Mouse (Mus musculus) olfactory bulb, adult 2 months (tissue): ENCODE measurements around the gene Atp2b4. TPM values are rescaled to one million over a fixed set of nuclear protein-coding genes. Genes with fewer than 3 reads are reported as not detected.

Source experiments
- H3K27ac ChIP-seq: fragments of 200-500 bp; 2 replicates; pipeline ENCODE4 v1.5.1; 2012; ENCODE audit warnings: low read depth, low read length; ENCODE audit not compliant: insufficient read depth
- H3K4me1 ChIP-seq: fragments of 200-500 bp; 2 replicates; pipeline ENCODE4 v1.6.1; 2012; ENCODE audit warnings: low read length; ENCODE audit not compliant: control insufficient read depth, insufficient read depth
- H3K4me3 ChIP-seq: fragments of 200-500 bp; 2 replicates; pipeline ENCODE4 v1.5.1; 2012; ENCODE audit warnings: mild to moderate bottlenecking, low read depth, low read length, moderate library complexity; ENCODE audit not compliant: insufficient read depth
- CTCF ChIP-seq: fragments of 200-500 bp; IDR thresholded peaks from 2 replicates; pipeline ENCODE4 v1.5.1; 2012; ENCODE audit warnings: low read depth, mild to moderate bottlenecking, low read length, moderate library complexity; ENCODE audit not compliant: insufficient read depth
- POLR2A ChIP-seq: fragments of 200-500 bp; IDR thresholded peaks from 2 replicates; pipeline ENCODE4 v1.6.1; 2012; ENCODE audit warnings: mild to moderate bottlenecking, low read depth, low read length, moderate library complexity; ENCODE audit not compliant: insufficient read depth
- WGBS: fragments of 180-500 bp; shearing (Covaris S2); methylation state at CpG from one replicate; pipeline ENCODE4 v1.1.7; 2018; 5-methylcytosine and 5-hydroxymethylcytosine counted together
- polyA plus RNA-seq: library from polyadenylated mRNA; stranded (reverse); fragments of >200 nt; gene quantifications from 2 replicates; pipeline ENCODE4 v1.2.4, GENCODE M21; 2012; ENCODE audit warnings: low replicate concordance; ENCODE audit not compliant: missing spikeins, insufficient read depth, insufficient read length

Atp2b4 gene
- polyA plus RNA-seq, 1 experiment, result not detected

GRCm38 (mm10) chr1:133662941-133663340, 137.9 kb downstream of the Atp2b4 start:
- TF ChIP-seq CTCF, result no peak
- TF ChIP-seq POLR2A, result no peak
- WGBS, result 98% methylated on average over 7 of the region's 7 CpGs
- Histone ChIP-seq H3K4me3 (no peak overlapping the region), H3K27ac (no peak overlapping the region), H3K4me1 (peaks cover 2% of the 10 kb centered on the region)

GRCm38 (mm10) chr1:133661203-133661933, 139.5 kb downstream of the Atp2b4 start, which contains the start of gene Gm38394:
TSS of gene Gm38394 (minus strand) at chr1:133661318.
- H3K4me3 ChIP-seq, result peak within 1 kb of the TSS; percentile 74
- TF ChIP-seq POLR2A (peak; percentile 82), CTCF (no peak)
- 2% methylated on average over 26 of the region's 26 CpGs for WGBS

GRCm38 (mm10) chr1:133660466-133661202, 140.2 kb downstream of the Atp2b4 start, which contains the start of gene Zbed6:
TSS of gene Zbed6 (minus strand) at chr1:133660885.
- peaks cover 4% of the 10 kb centered on the region for H3K4me1 ChIP-seq
- WGBS, result 1% methylated on average over 41 of the region's 41 CpGs
- peak within 1 kb of the TSS; percentile 87 for H3K27ac ChIP-seq
- H3K4me3 ChIP-seq, result peak within 1 kb of the TSS; percentile 74
- TF ChIP-seq CTCF, result no peak
- TF ChIP-seq POLR2A, result no peak

More at GRCm38 (mm10) chr1:133661203-133661933, 139.5 kb downstream of the Atp2b4 start, which contains the start of gene Gm38394:
- Histone ChIP-seq H3K4me1 (peaks cover 4% of the 10 kb centered on the region), H3K27ac (peak within 1 kb of the TSS; percentile 87)

GRCm38 (mm10) chr1:133658878-133659277, 142.0 kb downstream of the Atp2b4 start:
- no peak overlapping the region for H3K27ac ChIP-seq
- H3K4me3 ChIP-seq, result no peak overlapping the region
- peaks cover 7% of the 10 kb centered on the region for H3K4me1 ChIP-seq
- WGBS, result 75% methylated on average over 3 of the region's 3 CpGs
- no peak for TF ChIP-seq POLR2A
- TF ChIP-seq CTCF, result no peak

GRCm38 (mm10) chr1:133656811-133657210, 144.0 kb downstream of the Atp2b4 start:
- Histone ChIP-seq H3K4me3 (no peak overlapping the region), H3K27ac (no peak overlapping the region), H3K4me1 (peaks cover 7% of the 10 kb centered on the region)
- no peak for TF ChIP-seq POLR2A
- no peak for TF ChIP-seq CTCF
- WGBS, result 51% methylated on average over 5 of the region's 5 CpGs

GRCm38 (mm10) chr1:133653033-133653432, 147.8 kb downstream of the Atp2b4 start:
- Histone ChIP-seq H3K4me3 (no peak overlapping the region), H3K27ac (no peak overlapping the region), H3K4me1 (peaks cover 5% of the 10 kb centered on the region; the same call in 1 of the 2 replicates)
- TF ChIP-seq POLR2A (no peak), CTCF (no peak)
- whole genome bisulfite sequencing, result 95% methylated on average over 1 of the region's 1 CpGs

GRCm38 (mm10) chr1:133650288-133651055, 150.4 kb downstream of the Atp2b4 start:
- Histone ChIP-seq H3K4me3 (no peak overlapping the region), H3K4me1 (peaks cover 2% of the 10 kb centered on the region; the same call in 1 of the 2 replicates), H3K27ac (no peak overlapping the region)
- WGBS, result 95% methylated on average over 7 of the region's 7 CpGs
- no peak for TF ChIP-seq CTCF
- no peak for TF ChIP-seq POLR2A

Other genes with a start within 250 kb of the Atp2b4 start
- not detected in 2 replicates for gene Snrpe, start 190.8 kb downstream of the Atp2b4 start, polyA plus RNA-seq
- gene Zbed6, start 140.2 kb downstream of the Atp2b4 start, polyA plus RNA-seq, result not detected in 2 replicates
- 61.0 TPM in 1 of 2 replicates, not detected in the other for gene Gm38394, start 139.7 kb downstream of the Atp2b4 start, polyA plus RNA-seq
- not detected in 2 replicates for gene Lax1, start 110.9 kb downstream of the Atp2b4 start, polyA plus RNA-seq
- gene Optc, start 107.0 kb upstream of the Atp2b4 start, polyA plus RNA-seq, result not detected in 2 replicates
- not detected in 2 replicates for gene Prelp, start 120.4 kb upstream of the Atp2b4 start, polyA plus RNA-seq
- gene Fmod, start 236.2 kb upstream of the Atp2b4 start, polyA plus RNA-seq, result not detected in 2 replicates